Mouse (Mus musculus): Measurements from ENCODE around the gene Galr2.

Galr2 gene

DNA sequence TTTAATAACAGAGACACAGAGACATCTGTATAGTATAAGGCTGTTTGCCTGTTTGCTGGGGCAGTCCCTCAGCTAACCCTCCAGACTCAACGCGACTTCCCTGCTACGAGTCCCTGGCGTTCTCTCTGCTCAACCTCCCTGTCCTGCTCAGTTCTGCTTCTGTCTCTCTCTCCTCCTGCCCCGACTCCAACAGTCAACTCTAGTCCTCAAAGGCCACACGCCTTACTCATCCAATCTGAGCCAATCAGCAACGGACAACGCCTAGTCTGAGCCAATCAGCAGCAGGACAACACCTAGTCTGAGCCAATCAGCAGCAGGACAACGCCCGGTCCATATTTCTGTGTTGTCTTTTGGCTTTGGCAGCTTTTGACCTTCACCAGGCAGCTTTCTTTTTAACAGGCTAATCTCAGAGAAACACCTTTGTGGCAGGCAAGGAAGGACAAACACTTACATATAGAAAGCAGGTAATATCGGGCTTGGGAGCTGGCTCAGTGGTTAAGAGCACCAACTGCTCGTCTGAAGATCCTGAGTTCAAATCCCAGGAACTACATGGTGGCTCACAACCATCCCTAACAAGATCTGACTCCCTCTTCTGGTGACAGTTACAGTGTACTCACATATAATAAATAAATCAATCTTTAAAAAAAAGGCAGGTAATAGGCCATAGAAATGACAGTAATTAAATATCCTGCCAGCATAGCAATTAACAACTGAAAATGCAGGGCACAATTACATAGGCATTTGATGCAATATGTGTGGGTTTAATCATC, 27.2 kb downstream of the Galr2 start:
- no peak for DNase-seq

DNA sequence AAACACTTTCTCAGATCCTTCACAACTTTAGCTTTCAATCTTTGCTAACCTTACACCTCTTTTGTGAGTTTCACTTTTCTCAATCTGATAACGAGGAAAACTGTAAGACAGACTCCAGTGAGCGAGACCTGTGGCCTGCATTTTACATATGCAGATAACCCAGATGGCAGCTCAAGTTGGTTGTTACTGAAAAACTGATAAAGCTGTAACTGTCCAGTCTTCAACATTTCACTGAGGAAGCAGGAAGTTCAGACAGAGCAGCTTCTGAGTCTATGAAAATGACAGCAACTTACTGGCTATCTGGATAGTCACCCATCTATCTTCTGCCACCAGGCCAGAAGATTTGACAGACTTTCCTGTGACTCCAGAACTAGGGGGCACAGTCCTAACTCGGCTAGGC, 28.9 kb downstream of the Galr2 start:
- no peak for DNase-seq

DNA sequence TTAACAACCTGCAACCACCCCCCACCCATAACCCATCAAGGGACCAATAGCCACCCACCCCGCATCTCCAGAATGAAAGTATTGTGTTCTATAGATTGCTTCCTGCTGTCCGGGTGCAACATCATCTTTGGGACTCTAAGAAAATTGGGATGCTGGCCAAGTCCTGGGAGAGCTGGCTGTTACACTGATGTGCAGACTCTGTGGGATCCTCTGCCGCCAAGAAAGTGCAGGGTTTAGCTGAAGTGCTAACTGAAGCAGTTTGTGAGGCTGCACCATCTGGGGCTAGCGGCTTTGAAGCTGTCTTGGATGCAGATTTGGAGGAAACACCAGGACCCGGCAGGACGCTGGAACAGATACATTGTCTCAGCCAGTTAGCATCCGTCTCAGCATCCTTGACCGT, 30.4 kb downstream of the Galr2 start:
- DNase-seq, result no peak

GRCm38 (mm10) chr11:116312359-116312758, 31.6 kb downstream of the Galr2 start:
- no peak for DNase-seq

DNA sequence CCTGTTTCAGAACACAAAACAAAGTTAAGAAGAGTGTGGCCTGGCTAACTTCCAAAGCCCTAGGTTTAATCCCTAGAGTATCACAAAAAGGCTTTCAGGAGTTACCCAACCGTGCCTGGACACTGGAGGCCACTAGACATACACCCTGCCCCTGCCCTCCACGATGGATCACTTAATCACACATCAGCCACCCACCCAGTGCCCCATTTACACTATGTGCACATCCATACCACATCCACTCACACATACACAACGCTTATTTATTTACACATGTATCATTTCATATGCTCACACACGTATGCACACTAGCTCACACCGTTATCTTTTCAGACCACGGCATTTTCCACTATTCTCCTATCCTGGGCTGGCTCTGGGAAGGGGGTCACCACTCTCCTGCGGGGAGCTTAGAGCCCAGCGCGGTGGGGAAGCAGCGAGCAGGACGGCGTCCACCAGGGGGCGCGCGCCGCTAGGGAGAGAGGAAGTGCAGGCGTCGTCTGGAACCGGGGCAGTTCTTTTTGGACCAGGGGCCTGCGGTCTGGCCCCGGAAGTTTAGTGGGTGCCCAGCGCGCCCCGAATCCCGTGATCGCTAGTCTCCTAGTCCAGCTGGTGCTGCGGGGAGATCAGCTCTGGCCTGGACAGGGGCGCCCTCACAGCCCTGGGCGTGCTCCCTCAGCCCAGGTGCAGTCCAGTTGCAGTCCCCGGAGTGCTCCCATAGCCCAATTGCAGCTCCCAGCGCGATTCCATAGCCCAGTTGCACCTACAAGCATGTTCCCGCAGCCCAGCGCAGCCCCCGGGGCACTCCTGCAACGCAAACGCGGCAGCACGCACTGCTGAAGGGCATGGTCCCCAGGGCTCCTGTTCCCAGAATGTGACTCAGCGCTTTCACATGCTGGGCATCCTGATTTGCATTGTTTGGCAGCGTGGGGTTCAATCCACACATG, 38.2 kb downstream of the Galr2 start:
- DNase-seq, result peak; percentile 95

- DNase-seq, result no peak
Measured at GRCm38 (mm10) chr11:116326963-116327603, 46.3 kb downstream of the Galr2 start.

- DNase-seq, result peak; percentile 43
Measured at GRCm38 (mm10) chr11:116329314-116330210, 48.8 kb downstream of the Galr2 start.

DNA sequence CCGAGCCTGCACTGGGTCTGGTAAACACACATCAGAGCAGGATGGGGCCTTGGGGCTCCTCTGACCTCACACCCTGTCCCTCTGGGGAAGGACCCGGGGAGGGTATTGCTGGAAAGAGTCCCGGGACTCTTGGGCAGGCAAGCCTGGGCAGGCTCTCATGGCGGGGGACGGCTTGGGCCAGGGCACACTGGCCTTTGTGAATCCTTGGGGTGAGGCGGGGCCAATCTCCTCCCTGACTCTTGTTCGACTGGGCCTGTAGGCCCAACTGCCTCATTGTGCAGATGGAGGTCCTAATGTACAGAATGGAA, 49.4 kb downstream of the Galr2 start:
- no peak for DNase-seq

DNA sequence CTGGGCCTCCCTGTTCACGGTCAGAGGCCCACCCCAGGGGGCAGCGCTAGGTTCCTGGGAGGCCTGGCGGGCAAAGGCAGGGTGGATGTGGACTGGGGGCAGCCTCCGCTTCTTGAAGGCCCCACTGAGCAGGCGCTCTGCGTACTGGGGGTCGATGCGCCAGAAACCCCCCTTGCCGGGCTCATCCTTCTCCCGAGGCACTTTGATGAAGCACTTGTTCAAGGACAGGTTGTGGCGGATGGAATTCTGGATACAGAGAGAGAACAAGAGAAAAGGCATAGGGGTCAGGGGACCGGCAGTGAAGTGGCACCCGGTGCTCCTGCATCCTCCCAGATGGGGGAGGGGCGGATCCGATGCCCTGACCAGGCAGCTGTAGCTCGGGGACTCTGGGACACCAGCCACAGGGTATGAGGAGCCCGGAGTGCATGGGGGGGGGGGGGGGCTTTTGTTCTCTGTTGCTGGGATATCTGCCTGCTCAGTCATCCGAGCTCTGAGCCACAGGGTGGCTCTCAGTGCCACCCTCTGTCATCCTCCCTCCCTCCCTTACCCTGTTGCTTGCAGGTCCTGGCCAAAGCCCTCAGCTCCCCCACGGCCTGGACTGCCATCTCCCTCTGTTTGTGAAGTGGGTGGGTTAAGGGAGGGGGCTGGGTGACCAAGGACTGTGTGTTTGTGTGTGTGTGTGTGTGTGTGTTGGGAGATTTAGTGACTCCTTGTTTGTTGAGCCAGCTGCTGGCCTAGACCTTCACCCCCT, 51.7 kb downstream of the Galr2 start:
- DNase-seq, result no peak

DNA sequence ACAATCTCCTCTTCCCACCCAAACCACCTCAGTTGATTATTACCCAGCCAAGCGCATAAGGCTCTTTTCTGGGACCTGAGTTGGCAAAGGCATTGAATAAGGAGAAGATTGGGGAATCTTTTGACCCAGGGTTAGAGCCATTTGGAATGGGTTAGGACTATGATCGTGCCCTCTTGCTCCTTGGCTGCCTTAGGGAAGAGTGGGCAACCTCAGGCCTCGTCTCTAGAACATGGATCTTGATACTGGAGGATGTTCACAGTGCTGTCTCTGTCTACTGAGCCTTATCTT, 52.2 kb downstream of the Galr2 start:
- DNase-seq, result no peak

Measured in lung, postnatal 14 days (tissue).